Mouse (Mus musculus) spleen, postnatal 4 days (tissue): ENCODE measurements around the gene Pnpo.

Experiments used
- DNase-seq, 2 experiments: peaks; one replicate each; pipeline ENCODE4 v3.0.0; 2022; ENCODE audit warnings: low spot score in 2 of 2

The Pnpo gene

GRCm38 (mm10) chr11:96943746-96944304 is at the start of gene Pnpo:
Gene Pnpo (minus strand): TSS chr11:96943986.
- DNase-seq: peak; percentile 91

DNA sequence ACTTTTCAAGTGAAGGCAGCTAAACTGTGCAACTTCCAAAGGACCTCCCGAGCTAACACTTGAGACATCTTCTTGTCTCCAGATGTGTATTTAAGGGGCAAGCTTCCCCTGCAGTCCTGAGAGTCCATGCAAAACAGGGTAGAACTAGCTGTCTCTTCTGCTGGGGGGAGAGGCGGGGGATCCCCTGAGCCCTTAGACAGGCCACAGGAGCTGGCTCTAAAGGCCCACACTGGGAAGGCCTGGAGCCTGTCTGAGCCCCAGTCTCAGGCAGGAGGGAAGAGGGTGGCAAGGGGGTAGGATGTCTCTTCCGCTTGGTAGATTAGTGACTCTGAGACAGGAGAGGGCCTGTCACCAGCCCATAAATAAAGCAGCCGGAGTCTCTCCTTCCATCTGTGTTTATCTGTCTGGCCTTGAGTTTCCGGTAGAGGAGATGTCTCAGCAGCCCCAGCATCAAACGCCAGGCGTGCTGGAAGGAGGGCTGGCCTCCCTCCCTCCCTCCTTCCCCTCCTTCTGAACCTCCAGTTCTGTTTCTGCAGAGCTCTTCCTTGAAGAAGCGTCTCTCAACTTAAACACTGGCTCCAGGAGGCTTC is 49.0 kb upstream of the Pnpo start:
- no peak for DNase-seq

DNA sequence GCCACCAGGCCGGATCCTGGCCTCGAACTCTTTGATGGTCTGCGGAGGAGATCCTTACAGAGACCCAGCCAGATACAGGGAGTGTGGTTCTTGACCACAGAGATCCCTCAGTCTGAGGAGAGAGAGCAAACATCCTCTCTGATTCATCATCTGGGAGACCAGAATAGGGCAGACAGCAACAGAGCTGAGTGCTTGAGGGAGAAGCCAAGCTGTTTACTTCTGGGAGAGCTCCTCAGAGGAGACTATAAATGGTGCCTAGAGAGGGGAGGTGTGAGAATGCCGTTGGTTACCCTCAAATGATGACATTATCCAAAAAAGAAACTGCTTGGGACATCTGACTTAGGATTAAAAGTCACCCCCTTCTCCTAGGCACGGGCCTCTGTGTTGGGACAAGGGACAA is 47.7 kb upstream of the Pnpo start:
- no peak for DNase-seq

GRCm38 (mm10) chr11:96987873-96988655 is 44.3 kb upstream of the Pnpo start:
- DNase-seq: no peak

DNA sequence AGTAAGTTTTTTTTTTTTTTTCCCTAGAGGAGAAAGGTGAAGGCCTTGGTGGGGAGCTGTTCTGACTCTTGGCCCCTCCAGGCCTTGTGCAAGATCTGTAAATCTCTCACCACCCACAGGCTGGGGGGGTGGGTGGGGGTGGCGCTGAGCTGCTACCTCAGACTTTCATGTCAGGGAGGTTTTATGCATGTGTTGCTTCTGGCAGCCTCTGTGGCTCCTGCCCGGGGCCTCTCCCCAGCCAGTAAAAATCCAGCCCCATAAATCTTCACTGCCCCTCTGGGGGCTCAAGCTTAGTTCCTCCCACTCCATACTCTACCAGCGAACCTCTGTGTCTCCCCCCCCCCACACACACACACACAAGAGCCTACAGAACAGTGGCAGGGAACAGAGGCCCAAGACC is 42.7 kb upstream of the Pnpo start:
- DNase-seq: no peak

DNA sequence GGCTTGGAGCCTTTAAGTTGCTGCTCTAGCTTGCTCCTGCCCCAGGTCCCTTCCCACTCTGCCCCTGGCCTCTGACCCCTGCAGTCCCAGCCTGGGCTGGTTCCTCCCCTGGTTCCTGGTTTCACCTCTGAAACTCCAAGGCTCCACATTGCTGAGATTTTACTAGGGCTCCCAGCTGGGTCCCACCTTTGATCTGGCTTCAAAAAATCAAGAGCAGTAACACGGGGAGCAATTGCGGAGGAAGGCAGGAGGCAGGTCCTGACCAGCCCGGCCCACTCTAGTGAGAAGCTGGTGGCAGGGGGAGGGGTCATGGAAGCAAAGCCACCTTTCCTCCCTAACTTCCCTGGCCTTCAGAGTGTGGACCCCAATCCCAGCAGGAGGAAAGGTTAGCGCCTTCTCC is 41.1 kb upstream of the Pnpo start:
- no peak for DNase-seq

- no peak for DNase-seq
These were observed 39.1 kb upstream of the Pnpo start, which contains the start of gene Sp2 for GRCm38 (mm10) chr11:96982859-96983258. Gene Sp2 (minus strand): TSS chr11:96982959.

- peak; percentile 78 to 89 for DNase-seq
These were observed 38.6 kb upstream of the Pnpo start for GRCm38 (mm10) chr11:96982355-96982754.

DNA sequence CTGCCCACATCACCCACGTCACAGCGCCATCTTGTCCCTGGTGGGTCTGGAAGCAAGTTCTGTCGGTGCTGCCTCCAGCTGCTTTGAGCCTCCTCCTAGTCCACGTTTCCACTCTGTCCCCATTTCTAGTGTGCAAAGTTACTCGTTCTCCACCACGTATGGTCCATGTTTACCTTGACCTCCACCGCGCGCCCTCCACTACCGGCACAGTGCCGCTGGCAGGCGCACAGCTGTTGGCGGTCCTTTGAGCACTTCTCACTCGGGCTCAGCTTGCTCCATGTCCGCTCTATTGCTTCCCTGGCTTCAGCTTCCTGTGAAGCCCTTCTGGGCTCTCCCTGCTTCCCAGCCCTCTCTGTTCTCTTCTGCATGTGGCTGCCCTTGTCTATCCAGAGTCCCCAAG is 37.7 kb upstream of the Pnpo start:
- no peak for DNase-seq

GRCm38 (mm10) chr11:96980021-96980420 is 36.2 kb upstream of the Pnpo start:
- no peak for DNase-seq

DNA sequence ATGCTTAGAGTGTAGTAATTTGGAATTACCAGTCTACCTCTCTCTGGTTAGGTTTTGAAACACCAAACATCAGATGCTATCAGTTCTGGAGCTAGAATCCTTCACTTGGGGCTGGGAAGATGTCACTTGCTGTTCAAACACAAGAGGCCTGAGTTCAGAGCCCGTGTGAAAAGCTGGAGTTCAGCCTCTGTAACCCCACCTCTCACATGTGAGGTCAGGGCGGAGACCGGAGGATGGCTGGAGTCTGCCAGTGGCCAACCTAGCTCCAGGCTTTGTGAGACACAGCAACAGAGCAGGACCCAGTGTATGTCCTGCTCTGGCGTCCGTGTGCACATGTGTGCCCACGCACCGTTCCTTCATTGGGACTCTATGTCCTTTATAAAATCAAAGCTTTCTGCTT is 35.5 kb upstream of the Pnpo start:
- no peak for DNase-seq

- no peak for DNase-seq
These were observed 34.8 kb upstream of the Pnpo start for GRCm38 (mm10) chr11:96978401-96979246.

- peak; percentile 98 to 99 for DNase-seq
These were observed 34.0 kb upstream of the Pnpo start for GRCm38 (mm10) chr11:96977606-96978400.

GRCm38 (mm10) chr11:96976911-96977591 is 33.3 kb upstream of the Pnpo start:
- DNase-seq: peak; percentile 87 to 94

GRCm38 (mm10) chr11:96976379-96976687 is 32.5 kb upstream of the Pnpo start:
- DNase-seq: no peak

DNA sequence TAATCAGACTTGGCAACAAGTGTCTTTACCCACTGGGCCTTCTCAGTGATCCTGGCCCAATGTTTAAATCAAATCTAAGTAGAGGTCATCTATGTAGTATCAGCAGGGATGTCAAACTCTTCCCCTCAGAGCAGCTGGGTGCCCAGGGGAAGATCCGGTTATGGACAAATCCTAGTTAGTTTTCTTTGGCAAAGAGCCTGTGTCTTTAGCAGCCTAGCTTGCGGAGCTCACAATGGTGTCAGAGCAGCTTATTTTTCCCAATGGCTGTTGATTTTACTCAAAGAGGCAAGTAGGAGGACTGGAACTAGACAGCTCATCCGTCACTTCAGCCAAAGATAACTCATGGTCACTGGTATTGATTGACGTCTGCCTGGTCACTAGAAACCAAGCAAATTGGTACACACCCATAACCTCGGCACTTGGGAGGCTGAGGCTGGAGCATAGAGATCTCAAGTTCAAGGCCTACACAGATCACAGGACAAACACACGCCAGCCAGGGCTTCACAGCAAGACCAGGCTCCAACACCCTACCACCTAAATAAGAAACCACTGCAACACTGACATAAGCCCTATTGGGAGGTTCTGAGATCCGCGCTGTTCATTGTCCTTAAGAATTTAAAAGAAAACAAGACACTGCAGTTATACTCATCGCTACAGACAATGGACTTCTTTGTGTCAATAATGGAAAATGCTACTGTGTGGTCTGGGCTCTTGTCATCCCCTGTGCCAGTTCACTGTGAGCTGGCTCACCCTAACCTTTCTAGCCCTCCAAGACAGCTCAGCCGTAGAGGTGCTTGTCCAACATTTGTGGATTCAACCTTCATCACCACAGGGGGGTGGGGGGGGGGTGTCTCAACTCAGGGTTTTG is 32.0 kb upstream of the Pnpo start:
- DNase-seq: no peak

GRCm38 (mm10) chr11:96974813-96975212 is 31.0 kb upstream of the Pnpo start:
- DNase-seq: no peak

DNA sequence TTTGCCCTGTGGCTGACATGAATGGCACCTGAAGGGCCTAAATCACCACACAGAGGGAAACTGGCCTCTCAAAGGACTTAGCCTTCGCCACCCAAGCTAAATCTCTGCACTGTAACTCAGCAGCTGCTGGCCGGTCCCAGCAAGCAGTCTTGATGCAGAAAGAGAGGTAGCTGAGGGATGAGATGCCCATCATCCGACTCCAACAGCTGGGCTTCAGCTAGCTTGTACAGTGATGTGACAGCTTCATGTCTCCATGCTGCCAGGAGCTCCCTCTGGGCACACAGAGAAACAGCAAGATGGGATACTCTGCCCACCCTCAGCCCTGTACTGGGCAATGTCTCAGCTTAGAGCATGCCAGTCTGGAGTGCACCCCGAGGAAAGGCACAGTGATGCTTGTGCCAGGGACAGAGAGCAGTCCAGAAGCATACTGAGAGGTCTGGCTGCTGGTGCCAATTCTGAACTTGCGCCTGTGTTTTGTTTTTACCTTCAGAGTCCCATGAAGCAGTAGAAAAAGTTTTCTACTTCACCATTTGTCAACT is 29.7 kb upstream of the Pnpo start:
- no peak for DNase-seq

DNA sequence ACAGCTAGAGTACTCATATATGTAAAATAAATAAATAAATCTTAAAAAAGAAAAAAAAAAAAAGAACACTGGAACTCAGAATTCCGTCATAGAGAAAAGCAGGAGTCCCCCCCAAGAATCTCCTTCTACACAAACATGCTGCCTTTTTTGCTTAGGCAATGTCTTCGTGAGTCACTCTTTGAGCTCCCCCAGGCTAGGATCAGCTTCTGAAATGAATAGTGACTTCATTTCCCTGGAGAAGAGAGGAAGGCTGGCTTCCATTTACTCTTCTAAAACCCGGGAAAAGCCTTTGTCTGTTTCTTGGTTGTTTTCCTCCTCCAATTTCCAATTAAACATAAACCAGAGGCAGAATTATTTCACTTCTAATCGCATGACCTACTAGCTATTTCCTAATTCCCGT is 29.1 kb upstream of the Pnpo start:
- no peak for DNase-seq

DNA sequence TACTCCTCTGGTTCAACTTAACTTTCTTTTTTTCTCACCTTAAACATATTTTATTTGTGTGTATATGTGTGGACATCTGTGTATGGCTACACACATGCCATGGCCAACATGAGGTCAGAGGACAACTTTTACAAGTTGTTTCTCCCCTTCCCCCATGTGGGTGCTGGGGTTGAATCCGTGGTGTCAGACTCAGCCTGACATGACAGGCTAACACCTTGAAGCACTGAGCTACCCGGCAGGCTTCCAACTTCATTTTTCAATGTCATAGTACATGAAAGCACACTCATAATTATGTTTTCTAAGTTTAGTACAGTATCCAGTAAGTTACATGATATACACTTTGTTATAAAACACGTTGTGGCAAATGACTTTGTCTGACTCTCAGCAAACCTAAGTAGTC is 26.6 kb upstream of the Pnpo start:
- DNase-seq: no peak
